Mouse (Mus musculus) brain, embryonic 14.5 days (tissue): ENCODE measurements around the gene Tbcc. TPM values are rescaled to one million over a fixed set of nuclear protein-coding genes. Genes with fewer than 3 reads are reported as not detected.
A peak's percentile ranks its signal among the peaks of the same experiment; 100 is the strongest.
"Not testable (repeated sequence)": the region's sequence is repeated elsewhere in the genome, so short reads cannot be mapped to it uniquely, and the experiment has no call there.

Source experiments
- DNase-seq: peaks from one replicate; pipeline ENCODE4 v3.0.0-alpha.2; 2011; ENCODE audit warnings: low read depth
- CTCF ChIP-seq: fragments of 200-500 bp; IDR thresholded peaks from 2 replicates; pipeline ENCODE4 v1.5.1; 2012; ENCODE audit warnings: inconsistent platforms, mild to moderate bottlenecking, moderate library complexity, borderline replicate concordance; ENCODE audit not compliant: insufficient read depth, insufficient read length; ENCODE audit errors: extremely low read depth
- POLR2A ChIP-seq: fragments of 200-500 bp; IDR thresholded peaks from 2 replicates; pipeline ENCODE4 v1.6.1; 2012; ENCODE audit warnings: mild to moderate bottlenecking, inconsistent platforms, borderline replicate concordance; ENCODE audit not compliant: poor library complexity, insufficient read depth, insufficient read length, severe bottlenecking; ENCODE audit errors: extremely low read depth
- polyA plus RNA-seq: library from polyadenylated mRNA; depleted of rRNA; stranded (reverse); fragments of >200 nt; gene quantifications from 2 replicates; pipeline ENCODE4 v1.2.3, GENCODE M21; 2012; rRNA removed

Gene Tbcc
- polyA plus RNA-seq = 33.7 and 40.8 TPM in 2 replicates

GRCm38 (mm10) chr17:46890116-46890815, at the start of gene Tbcc:
TSS of gene Tbcc (plus strand) at chr17:46890684.
- DNase-seq = peak; percentile 99
- TF ChIP-seq POLR2A (peak; percentile 92), CTCF (no peak)

DNA sequence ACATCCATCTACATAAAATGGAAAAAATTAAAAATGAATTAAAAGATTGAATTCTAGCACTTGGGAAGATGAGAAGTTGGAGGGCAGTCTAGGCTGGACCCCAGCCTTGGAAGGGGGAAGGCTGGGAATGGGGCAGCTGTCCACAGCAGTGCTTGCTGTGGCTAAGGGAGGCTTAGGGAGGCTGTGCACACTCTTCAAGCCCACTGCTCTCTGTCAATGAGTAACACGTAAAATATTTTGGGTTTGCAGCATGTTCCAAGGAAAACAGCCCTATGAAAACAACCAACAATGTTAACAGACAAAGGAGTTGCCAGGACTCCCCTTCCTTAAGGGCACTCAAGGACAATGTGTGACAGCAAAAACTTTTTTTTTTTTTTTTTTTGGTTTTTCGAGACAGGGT, 47.5 kb upstream of the Tbcc start:
- TF ChIP-seq POLR2A (no peak), CTCF (no peak)

DNA sequence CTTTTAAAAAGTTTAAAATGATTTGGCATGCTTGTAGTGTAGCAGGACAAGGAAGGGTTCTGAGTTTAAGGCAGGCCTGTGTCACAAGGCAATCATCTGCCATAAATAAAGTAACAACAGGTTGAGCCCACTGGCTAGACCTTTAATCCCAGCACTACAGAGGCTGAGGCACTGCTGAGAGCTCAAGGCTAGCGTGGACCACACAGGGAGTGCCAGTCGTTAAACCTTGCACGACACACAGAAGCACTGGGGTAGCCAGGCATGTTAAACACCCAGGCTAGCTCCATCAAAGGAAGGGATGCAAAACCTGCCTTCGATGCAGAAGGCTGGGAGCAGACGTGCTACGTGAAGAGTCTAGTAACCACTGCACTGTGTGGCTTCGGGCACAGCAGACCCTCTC, 46.8 kb upstream of the Tbcc start:
- TF ChIP-seq POLR2A (no peak), CTCF (no peak)
- no peak for DNase-seq

More for the DNA sequence above, 47.5 kb upstream of the Tbcc start:
- no peak for DNase-seq

DNA sequence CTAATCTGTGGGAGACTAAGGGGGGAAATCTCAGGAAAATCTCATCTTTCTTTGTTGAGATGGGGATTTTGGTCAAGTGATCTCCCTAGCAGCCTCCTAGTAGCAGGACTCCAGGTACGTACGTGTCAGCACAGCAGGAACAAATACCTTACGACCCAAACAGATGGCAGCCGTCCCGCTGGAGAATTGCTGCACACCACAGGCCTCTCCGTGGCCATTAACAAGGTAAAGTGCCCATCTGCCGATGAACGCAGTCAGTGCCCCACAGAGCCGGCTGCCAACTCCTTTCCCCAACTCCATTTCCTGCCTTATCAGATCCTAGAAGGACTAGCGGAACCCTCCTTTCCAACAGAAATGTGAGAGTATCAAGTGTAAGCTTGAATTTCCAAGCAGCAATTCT, 45.7 kb upstream of the Tbcc start:
- peak; percentile 23 for DNase-seq
- no peak for TF ChIP-seq CTCF
- TF ChIP-seq POLR2A = no peak

DNA sequence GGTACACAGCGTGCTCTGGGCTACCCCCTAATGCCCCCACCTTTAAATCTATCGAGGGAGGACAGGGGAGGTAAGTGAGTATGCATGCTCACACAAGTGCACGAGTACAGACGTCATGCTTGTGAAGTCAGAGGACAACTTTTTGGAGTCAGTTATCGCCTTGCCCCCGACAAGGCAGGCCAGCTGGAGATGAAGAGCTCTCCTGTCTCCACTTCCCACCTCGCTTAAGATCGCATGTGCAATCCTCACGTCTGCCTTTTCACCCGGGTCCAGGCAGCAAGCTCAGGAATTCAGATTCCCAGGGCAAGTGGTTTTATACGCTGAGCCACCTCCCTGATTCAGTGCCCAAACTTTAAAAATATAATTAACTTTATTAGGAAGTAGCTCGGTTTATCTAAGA, 45.2 kb upstream of the Tbcc start:
- no peak for DNase-seq
- TF ChIP-seq POLR2A = no peak
- no peak for TF ChIP-seq CTCF

- DNase-seq = not testable (repeated sequence)
Observed at GRCm38 (mm10) chr17:46846573-46846972, 43.9 kb upstream of the Tbcc start.

GRCm38 (mm10) chr17:46847206-46847605, 43.3 kb upstream of the Tbcc start:
- TF ChIP-seq POLR2A = no peak
- no peak for TF ChIP-seq CTCF
- DNase-seq = no peak

- DNase-seq = peak; percentile 17
- no peak for TF ChIP-seq CTCF
- TF ChIP-seq POLR2A = no peak
Observed at GRCm38 (mm10) chr17:46852725-46853124, 37.8 kb upstream of the Tbcc start.

DNA sequence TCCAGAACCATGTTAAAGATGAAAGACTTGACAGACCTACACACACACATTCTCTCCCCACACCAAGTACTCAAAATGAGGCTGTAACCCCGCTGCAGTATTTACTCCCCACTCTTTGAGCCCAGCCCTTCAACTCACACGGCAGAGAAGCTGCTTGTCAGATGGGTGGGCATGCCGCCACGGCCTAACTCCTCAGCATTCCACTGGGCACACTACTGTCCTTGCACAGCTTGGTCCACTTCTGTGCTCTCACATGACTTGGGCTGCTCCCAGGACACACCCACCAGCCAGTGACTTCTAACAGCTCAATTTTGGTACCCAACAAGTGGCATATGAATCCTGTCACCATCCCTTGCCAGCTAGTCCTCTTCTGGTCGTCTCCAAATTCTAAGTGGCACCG, 37.2 kb upstream of the Tbcc start:
- TF ChIP-seq POLR2A = no peak
- DNase-seq = peak; percentile 75

GRCm38 (mm10) chr17:46854096-46854495, 36.4 kb upstream of the Tbcc start:
- DNase-seq = no peak
- TF ChIP-seq POLR2A (no peak), CTCF (no peak)

GRCm38 (mm10) chr17:46854640-46855110, 35.8 kb upstream of the Tbcc start:
- TF ChIP-seq CTCF = no peak
- no peak for TF ChIP-seq POLR2A
- no peak for DNase-seq

DNA sequence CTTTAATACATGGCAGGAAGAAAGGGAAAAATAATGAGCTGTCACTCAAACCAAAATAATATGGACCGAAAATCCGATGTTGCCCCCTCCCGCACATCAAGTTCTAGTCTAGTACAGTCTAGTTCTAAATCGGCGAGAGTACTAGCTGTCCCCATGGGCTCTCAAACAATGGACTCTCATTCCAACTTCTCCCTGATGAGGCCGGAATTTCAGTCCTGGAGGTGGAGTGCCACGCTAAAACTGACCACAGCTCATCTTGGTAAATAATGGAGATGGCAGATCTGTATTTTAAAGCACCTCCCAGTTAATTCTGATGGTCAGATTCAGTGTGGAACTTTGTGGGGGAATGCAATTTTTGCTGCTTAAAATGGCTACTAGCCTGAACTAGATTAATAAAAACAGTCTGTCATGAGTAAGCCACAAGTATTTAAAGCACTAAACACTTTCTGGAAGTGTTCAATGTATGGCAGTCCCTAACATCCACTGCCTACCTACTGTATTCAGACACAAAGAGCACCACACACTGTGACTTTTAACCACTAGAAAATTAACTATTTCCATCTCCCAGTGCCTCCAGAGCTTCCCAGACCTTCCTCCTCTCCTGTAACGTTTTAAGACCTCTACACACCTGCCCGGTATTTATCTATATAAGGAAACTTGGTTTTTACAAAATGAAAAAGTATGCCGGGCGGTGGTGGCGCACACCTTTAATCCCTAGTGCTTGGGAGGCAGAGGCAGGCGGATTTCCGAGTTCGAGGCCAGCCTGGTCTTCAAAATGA, 35.0 kb upstream of the Tbcc start:
- TF ChIP-seq POLR2A (no peak), CTCF (no peak)
- DNase-seq = peak; percentile 26
